Mouse (Mus musculus) MEL (cell line): ENCODE data around the gene Pcdh8. TPM values are rescaled to one million over a fixed set of nuclear protein-coding genes. Genes with fewer than 3 reads are reported as not detected.

Experiments
- DNase-seq: peaks from one replicate; pipeline ENCODE4 v3.0.0; 2011; ENCODE audit warnings: low read depth, low spot score
- H3K27ac ChIP-seq: 2 replicates; pipeline ENCODE4 v1.5.1; 2012; ENCODE audit warnings: low read depth, mild to moderate bottlenecking, control low read depth, low read length, moderate library complexity; ENCODE audit not compliant: control insufficient read depth
- H3K27me3 ChIP-seq, 2 experiments: fragments of 150-350 bp in 1 of 2; sonication (generic) in 1 of 2; 2 replicates each; pipeline ENCODE4 v1.6.1; 2012; ENCODE audit warnings: low read length in 2 of 2, mild to moderate bottlenecking in 2 of 2, improper control_type of control experiment in 1 of 2, moderate library complexity in 1 of 2; ENCODE audit not compliant: insufficient read depth in 2 of 2, control insufficient read depth in 1 of 2
- H3K36me3 ChIP-seq, 2 experiments: 2 replicates each; pipeline ENCODE4 v1.6.1; 2012 to 2014; ENCODE audit warnings: low read length in 2 of 2, improper control_type of control experiment in 1 of 2, inconsistent platforms in 1 of 2, mild to moderate bottlenecking in 1 of 2; ENCODE audit not compliant: insufficient read depth in 2 of 2, control insufficient read depth in 1 of 2
- H3K4me1 ChIP-seq, 2 experiments: fragments of 150-350 bp in 1 of 2; sonication (generic) in 1 of 2; 2 replicates each; pipeline ENCODE4 v1.6.1; 2012; ENCODE audit warnings: low read length in 2 of 2, improper control_type of control experiment in 1 of 2, mild to moderate bottlenecking in 1 of 2; ENCODE audit not compliant: insufficient read depth in 2 of 2, control insufficient read depth in 1 of 2
- H3K4me3 ChIP-seq, 2 experiments: fragments of 150-350 bp in 1 of 2; sonication (generic) in 1 of 2; 2 replicates each; pipeline ENCODE4 v1.5.1; 2012; ENCODE audit warnings: low read depth in 2 of 2, low read length in 2 of 2, mild to moderate bottlenecking in 2 of 2, moderate library complexity in 2 of 2, control low read depth in 1 of 2, improper control_type of control experiment in 1 of 2; ENCODE audit not compliant: control insufficient read depth in 1 of 2, insufficient read depth in 1 of 2
- H3K79me2 ChIP-seq: 2 replicates; pipeline ENCODE4 v1.6.1; 2012; ENCODE audit warnings: mild to moderate bottlenecking, low read length, moderate library complexity; ENCODE audit not compliant: control insufficient read depth, poor library complexity, insufficient read depth
- H3K9ac ChIP-seq: 2 replicates; pipeline ENCODE4 v1.6.1; 2012; ENCODE audit warnings: low read depth, mild to moderate bottlenecking, control low read depth, low read length, moderate library complexity; ENCODE audit not compliant: control insufficient read depth, poor library complexity, severe bottlenecking
- H3K9me3 ChIP-seq: fragments of 150-350 bp; sonication (generic); replicated peaks from 2 replicates; pipeline ENCODE4 v1.6.1; 2012; ENCODE audit warnings: mild to moderate bottlenecking, low read length, improper control_type of control experiment, moderate library complexity; ENCODE audit not compliant: insufficient read depth
- CHD2 ChIP-seq: IDR thresholded peaks from 2 replicates; pipeline ENCODE4 v1.6.1; 2011; ENCODE audit warnings: low read length, improper control_type of control experiment
- CTCF ChIP-seq, 3 experiments: IDR thresholded peaks in 2 of 3; conservative IDR thresholded peaks in 1 of 3; 2 replicates each; pipeline ENCODE4 v1.5.1; 2011 to 2012; ENCODE audit warnings: low read length in 3 of 3, low read depth in 2 of 3, mild to moderate bottlenecking in 2 of 3, improper control_type of control experiment in 1 of 3, inconsistent platforms in 1 of 3, mixed read lengths in 1 of 3, moderate library complexity in 1 of 3; ENCODE audit not compliant: control insufficient read depth in 1 of 3, insufficient read depth in 1 of 3, poor library complexity in 1 of 3, severe bottlenecking in 1 of 3
- ELF1 ChIP-seq: IDR thresholded peaks from 2 replicates; pipeline ENCODE4 v1.6.1; 2014; ENCODE audit warnings: low read depth, mild to moderate bottlenecking, inconsistent platforms, low read length, improper control_type of control experiment, moderate library complexity
- ETS1 ChIP-seq: IDR thresholded peaks from 2 replicates; pipeline ENCODE4 v1.6.1; 2012; ENCODE audit warnings: low read depth, mild to moderate bottlenecking, inconsistent platforms, low read length, improper control_type of control experiment, moderate library complexity
- MAFK ChIP-seq: IDR thresholded peaks from 2 replicates; pipeline ENCODE4 v1.6.1; 2011; ENCODE audit warnings: low read depth, mild to moderate bottlenecking, low read length, improper control_type of control experiment, borderline replicate concordance
- MEF2A ChIP-seq: IDR thresholded peaks from 2 replicates; pipeline ENCODE4 v1.6.1; 2014; ENCODE audit warnings: low read depth, mild to moderate bottlenecking, inconsistent platforms, low read length, improper control_type of control experiment; ENCODE audit not compliant: poor library complexity, insufficient replicate concordance, severe bottlenecking; ENCODE audit errors: extremely low read depth
- MYB ChIP-seq: IDR thresholded peaks from 2 replicates; pipeline ENCODE4 v1.6.1; 2011; ENCODE audit warnings: mild to moderate bottlenecking, low read depth, low read length, improper control_type of control experiment
- MYC ChIP-seq: IDR thresholded peaks from 2 replicates; pipeline ENCODE4 v1.6.1; 2011; ENCODE audit warnings: low read depth, mild to moderate bottlenecking, low read length, improper control_type of control experiment, moderate library complexity
- NELFE ChIP-seq: IDR thresholded peaks from 2 replicates; pipeline ENCODE4 v1.6.1; 2011; ENCODE audit warnings: low read depth, low read length, improper control_type of control experiment
- NRF1 ChIP-seq: IDR thresholded peaks from 2 replicates; pipeline ENCODE4 v1.6.1; 2014; ENCODE audit warnings: low read depth, mild to moderate bottlenecking, inconsistent platforms, low read length, improper control_type of control experiment, moderate library complexity; ENCODE audit not compliant: poor library complexity, insufficient read depth, severe bottlenecking
- RAD21 ChIP-seq: IDR thresholded peaks from 2 replicates; pipeline ENCODE4 v1.6.1; 2011; ENCODE audit warnings: mild to moderate bottlenecking, low read depth, low read length, improper control_type of control experiment
- RCOR1 ChIP-seq: IDR thresholded peaks from 2 replicates; pipeline ENCODE4 v1.6.1; 2012; ENCODE audit warnings: low read depth, mild to moderate bottlenecking, inconsistent platforms, low read length, improper control_type of control experiment
- ZNF384 ChIP-seq: IDR thresholded peaks from 2 replicates; pipeline ENCODE4 v1.6.1; 2012; ENCODE audit warnings: low read depth, mild to moderate bottlenecking, inconsistent platforms, low read length, improper control_type of control experiment
- polyA plus RNA-seq, 2 experiments: library from polyadenylated mRNA; stranded (reverse) in 1 of 2; unstranded in 1 of 2; fragments of >175 nt in 1 of 2; fragments of >200 nt in 1 of 2; gene quantifications; 2 replicates each; pipeline versions ENCODE4 v1.2.1 to v1.2.4; 2012; ENCODE audit warnings: low replicate concordance in 2 of 2, low read depth in 1 of 2; ENCODE audit not compliant: insufficient read length in 2 of 2, insufficient read depth in 1 of 2, missing spikeins in 1 of 2
- total RNA-seq: library from RNA; depleted of rRNA; stranded (reverse); fragments of 300-350 nt; gene quantifications from 2 replicates; pipeline ENCODE4 v1.2.3, GENCODE M21; 2012; rRNA removed

The Pcdh8 gene
- not detected in 2 replicates for total RNA-seq
- polyA plus RNA-seq = not detected

- DNase-seq = no peak
- no peak for TF ChIP-seq CHD2
- no peak for TF ChIP-seq CTCF (IDR thresholded peaks at IDR 0.05 in 2 of 3, conservative IDR thresholded peaks at IDR 0.05 in 1 of 3; ENCODE audit: control insufficient read depth in 1 of 3, insufficient read depth in 1 of 3, low read depth in 2 of 3, low read length in 3 of 3, poor library complexity in 1 of 3, severe bottlenecking in 1 of 3)
- no peak for TF ChIP-seq MYB
- TF ChIP-seq ELF1 = no peak
- TF ChIP-seq RAD21 = no peak
- TF ChIP-seq ETS1 = no peak
- no peak for TF ChIP-seq MAFK
- no peak for TF ChIP-seq NELFE
- TF ChIP-seq NRF1 = no peak
- no peak for TF ChIP-seq ZNF384
- Histone ChIP-seq H3K36me3 (no peaks in the 10 kb centered on the region), H3K27ac (no peak within 1 kb of the TSS), H3K79me2 (no peaks in the 10 kb centered on the region), H3K4me3 (no peak within 1 kb of the TSS), H3K4me1 (no peaks in the 10 kb centered on the region), H3K9me3 (no peaks in the 10 kb centered on the region), H3K9ac (no peak within 1 kb of the TSS), H3K27me3 (no peaks in the 10 kb centered on the region)
Measured at GRCm38 (mm10) chr14:79771094-79771535, at the start of gene Pcdh8. Gene Pcdh8 (minus strand): TSS chr14:79771312.

GRCm38 (mm10) chr14:79814709-79815108 is 43.6 kb upstream of the Pcdh8 start:
- TF ChIP-seq MYC (no peak), RCOR1 (no peak)
- H3K27ac ChIP-seq = no peak overlapping the region
- no peaks in the 10 kb centered on the region for H3K79me2 ChIP-seq
- H3K4me3 ChIP-seq = no peak overlapping the region
- H3K9ac ChIP-seq = no peak overlapping the region
- H3K27me3 ChIP-seq = no peaks in the 10 kb centered on the region
- H3K9me3 ChIP-seq = no peaks in the 10 kb centered on the region
- no peak for DNase-seq
- no peaks in the 10 kb centered on the region for H3K36me3 ChIP-seq
- H3K4me1 ChIP-seq = no peaks in the 10 kb centered on the region

GRCm38 (mm10) chr14:79814084-79814483 is 43.0 kb upstream of the Pcdh8 start:
- H3K4me3 ChIP-seq = no peak overlapping the region
- DNase-seq = no peak
- H3K9me3 ChIP-seq = no peaks in the 10 kb centered on the region
- H3K4me1 ChIP-seq = no peaks in the 10 kb centered on the region
- H3K79me2 ChIP-seq = no peaks in the 10 kb centered on the region
- no peak overlapping the region for H3K27ac ChIP-seq
- no peak overlapping the region for H3K9ac ChIP-seq
- no peak for TF ChIP-seq MEF2A
- no peaks in the 10 kb centered on the region for H3K27me3 ChIP-seq
- no peaks in the 10 kb centered on the region for H3K36me3 ChIP-seq
